Mouse (Mus musculus) naive thymus-derived CD4-positive, alpha-beta T cell, adult 2 months (primary cell): ENCODE measurements around the gene Unc13a.
A peak's percentile ranks its signal among the peaks of the same experiment; 100 is the strongest.

Experiments used
- DNase-seq: peaks from one replicate; pipeline ENCODE4 v3.0.0-alpha.2; 2011; ENCODE audit warnings: low read depth

The Unc13a gene

DNA sequence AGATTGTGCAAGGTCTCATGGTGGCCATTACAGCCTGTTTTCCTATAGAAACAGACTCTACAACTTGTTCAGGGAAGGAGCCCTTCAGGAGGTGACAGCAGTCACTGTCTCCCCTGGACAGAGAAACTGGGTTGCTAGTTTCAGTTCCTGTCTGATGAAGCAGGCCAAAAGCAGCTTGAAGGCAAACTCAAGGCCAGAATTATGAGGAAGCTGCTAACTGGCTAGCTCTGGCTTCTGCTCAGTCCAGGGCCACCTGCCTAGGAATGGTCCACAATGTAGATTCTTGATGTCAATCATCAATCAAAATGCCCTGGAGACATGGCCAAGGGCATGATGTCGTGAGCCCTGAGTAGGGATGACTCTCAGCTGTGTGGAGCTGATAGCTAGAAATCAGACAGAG, 46.5 kb downstream of the Unc13a start:
- no peak for DNase-seq

DNA sequence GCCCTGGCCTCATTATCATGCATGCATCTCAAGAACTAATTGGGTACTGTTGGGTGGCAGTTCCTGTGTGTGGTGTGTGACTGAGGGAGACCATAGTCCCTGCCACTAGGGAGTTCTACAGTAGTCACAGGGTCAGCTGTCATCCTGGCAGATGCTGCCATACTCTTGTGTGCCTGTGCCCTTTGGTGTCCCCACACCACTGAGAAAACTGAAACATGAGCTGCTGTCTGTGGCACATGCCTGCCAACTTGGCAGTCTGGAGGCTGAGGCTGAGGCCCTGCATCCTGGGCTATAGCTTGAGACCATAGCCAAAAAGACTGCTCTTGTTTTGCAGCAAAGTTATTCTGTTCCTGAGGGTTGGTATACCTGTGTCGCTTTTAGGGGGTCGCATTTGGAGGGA, 51.8 kb downstream of the Unc13a start:
- no peak for DNase-seq

- no peak for DNase-seq
Measured at GRCm38 (mm10) chr8:71613418-71613817, 58.1 kb downstream of the Unc13a start.

GRCm38 (mm10) chr8:71612141-71612540, 59.4 kb downstream of the Unc13a start:
- no peak for DNase-seq

DNA sequence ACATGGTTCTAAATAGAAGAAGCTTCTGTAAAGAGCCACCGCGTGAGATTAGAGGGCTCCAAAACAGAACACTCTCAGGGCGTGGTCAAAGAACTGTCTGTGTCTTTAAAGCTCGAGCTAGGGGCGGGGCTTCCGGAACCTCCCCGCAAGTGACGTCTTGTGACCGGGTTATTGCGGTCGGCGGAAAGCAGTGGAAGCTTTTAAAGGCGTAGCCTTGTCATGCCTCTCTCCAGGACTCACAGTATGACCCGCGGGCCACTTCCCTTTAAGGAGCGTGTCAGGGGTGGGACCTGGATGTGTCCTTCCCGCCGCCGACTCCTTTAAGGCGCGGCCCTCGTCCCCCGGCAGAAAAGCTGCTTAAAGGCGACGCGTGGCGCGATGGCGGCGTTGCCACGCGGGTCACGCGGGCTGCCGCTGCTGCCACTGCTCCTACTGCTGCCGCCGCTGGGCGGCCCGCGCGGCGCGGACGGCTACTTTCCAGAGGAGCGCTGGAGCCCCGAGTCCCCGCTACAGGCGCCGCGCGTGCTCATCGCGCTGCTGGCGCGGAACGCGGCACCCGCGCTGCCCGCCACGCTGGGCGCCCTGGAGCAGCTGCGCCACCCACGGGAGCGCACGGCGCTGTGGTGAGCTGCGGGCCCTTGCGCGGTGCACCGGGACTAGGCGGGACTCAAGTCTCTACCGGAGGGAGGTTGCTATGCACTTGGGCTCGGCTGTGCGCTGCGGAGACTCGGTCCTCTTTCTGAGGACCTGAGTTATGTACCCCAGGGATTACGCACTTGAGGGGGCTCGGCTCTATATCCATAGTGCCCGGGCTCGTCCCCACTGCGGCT, 60.5 kb downstream of the Unc13a start, which contains the start of gene Colgalt1:
Colgalt1 (plus strand) TSS at position 177 of the 830 bp plus-strand sequence.
- peak; percentile 99 for DNase-seq

DNA sequence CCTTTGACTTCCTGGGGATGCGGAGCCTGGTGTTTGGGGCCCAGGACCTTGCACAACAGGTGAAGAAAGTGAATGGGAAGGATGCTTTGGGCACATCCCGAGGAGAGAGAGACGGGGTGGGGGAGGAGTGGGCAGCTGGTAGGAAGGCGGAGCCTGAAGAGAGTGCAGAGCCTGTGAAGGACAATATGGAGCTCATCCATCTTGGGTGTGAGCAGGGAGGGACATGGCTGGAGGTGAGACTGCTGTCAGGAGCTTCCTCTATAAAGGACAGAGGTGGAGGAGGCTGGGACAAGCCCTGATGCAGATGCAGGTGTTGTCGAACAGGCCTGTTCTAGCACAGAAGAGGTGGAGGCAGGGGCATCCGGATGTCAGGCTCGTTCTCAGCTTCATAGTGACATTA, 67.5 kb downstream of the Unc13a start:
- DNase-seq: no peak

DNA sequence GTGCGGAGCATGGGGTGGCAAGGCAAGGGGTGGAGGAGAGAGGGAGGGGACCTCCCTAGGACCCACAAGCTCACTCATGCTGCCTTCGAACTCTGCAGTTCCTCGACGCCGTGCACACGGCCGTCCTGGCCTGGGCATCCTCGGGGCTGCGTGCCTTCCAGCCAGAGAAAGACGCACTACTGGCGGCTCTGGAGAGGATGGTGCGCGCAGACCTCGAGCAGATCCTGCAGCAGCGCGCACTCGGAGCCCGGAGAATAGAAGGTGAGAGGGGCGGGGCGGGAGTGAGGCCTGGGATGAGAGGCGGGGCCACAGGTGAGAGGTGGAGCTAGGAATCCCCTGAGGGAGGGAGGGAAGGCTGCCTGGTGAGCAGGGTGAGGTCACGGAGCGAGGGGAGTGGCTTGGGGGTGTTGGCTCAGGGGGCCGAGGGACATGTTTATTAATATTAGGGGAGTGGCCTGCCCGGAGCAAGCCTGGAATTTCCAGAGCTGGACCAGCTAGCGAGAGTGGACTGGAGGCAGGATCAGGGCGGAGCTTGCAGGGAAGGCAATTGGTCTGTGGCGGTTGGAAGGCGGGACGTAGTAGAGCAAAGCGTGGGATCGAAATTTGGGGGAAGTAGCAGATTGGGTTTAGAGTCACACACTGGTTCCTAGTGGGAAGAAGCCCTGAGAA, 68.8 kb downstream of the Unc13a start:
- no peak for DNase-seq

DNA sequence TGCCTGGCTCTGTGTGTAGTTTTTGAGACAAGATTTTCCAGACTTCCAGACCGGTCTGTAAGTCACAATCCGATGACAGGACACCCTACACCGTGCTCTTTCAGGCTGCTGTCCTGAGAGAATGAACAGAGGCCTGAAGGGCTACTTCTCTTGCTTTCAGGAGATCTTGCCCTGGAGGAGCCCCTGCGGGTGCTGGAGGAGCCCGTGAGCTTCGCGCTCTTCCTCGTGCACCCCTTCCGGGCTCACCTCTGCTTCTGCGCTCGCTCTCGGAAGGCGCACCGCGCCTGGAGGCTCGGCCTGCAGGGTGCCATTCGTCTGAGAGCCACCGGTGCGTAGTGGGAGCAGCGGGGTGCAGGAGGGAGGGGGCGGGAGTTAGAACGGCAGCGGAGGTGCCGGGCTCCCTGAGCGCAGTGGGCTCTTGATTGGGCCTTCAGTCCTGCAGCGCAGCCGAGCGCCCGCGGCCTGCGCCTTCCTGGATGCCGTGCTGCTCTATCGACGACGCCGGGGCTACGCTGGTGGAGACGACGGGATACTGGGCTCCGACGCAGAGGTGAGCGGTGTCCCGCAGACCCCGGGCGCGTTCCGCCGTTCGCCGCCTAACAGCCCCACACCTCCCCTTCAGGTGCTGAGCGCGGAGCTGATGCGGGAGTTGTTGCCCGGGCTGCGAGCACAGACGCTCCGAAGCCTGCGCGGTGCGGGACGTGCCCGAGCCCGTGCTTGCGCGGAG, 69.5 kb downstream of the Unc13a start:
- peak; percentile 55 for DNase-seq

DNA sequence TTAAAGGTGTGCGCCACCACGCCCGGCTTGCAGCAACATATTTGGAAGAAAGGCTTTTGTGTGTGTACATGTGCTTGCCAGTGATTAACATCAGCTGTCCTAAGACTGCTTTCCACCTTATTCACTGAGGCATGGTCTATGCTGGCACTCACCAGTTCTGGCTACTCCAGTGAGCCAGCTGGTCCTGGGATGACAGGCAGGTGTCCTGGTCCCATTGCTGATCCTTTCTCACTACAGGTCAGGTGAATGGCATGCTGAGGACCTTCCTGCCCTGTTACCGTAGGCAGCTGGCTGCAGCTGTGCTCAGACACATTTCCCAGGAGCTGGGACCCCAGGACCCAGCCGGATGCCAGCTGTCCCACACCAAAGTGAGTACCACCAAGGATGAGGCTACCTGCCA, 72.7 kb downstream of the Unc13a start:
- no peak for DNase-seq

GRCm38 (mm10) chr8:71598375-71598774, 73.2 kb downstream of the Unc13a start:
- DNase-seq: no peak

GRCm38 (mm10) chr8:71597451-71597850, 74.1 kb downstream of the Unc13a start, which contains the start of gene Fam129c:
Fam129c (plus strand) TSS chr8:71597648.
- DNase-seq: no peak

DNA sequence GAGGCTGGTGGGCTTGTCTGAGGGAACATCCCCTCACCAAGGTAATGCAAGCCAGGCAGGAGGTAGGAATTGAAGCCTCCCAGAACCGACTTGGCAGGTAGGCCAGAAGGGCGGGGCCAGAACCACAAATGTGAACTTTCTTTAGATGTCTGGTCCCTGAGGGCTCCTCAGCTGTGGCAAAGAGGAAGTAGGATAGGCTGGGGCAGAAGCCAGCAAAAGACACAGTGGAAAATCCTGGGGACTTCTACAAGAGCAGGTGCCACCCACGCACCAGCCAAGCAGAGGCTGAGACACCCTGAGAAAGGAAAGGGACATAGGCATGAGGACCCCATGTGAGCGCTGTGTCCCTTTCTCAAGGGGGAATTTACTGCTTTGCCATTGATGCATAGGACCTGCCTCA, 74.8 kb downstream of the Unc13a start:
- peak; percentile 42 for DNase-seq

DNA sequence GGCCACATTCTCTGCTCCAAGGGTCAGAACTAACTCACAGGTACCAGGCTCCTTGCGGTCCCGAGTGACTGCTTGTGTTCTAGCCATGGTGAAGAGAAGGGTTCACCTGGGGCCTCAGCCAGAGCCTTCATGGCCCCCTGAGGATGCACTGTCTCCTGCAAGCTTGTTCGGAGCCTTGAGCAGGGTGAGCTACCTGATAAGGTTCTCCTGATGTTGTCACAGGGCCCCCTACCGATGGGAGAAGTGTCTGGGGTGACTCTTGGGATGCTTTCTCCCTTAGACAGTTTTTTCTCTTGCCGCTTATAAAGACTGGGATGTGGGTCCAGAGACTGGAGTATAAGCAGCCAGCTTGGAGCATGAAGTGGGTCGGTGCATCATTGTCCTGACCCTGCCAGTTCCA, 75.2 kb downstream of the Unc13a start:
- DNase-seq: no peak

- peak; percentile 92 for DNase-seq
Measured at GRCm38 (mm10) chr8:71595862-71596261, 75.7 kb downstream of the Unc13a start.

GRCm38 (mm10) chr8:71594324-71594722, 77.2 kb downstream of the Unc13a start:
- no peak for DNase-seq

DNA sequence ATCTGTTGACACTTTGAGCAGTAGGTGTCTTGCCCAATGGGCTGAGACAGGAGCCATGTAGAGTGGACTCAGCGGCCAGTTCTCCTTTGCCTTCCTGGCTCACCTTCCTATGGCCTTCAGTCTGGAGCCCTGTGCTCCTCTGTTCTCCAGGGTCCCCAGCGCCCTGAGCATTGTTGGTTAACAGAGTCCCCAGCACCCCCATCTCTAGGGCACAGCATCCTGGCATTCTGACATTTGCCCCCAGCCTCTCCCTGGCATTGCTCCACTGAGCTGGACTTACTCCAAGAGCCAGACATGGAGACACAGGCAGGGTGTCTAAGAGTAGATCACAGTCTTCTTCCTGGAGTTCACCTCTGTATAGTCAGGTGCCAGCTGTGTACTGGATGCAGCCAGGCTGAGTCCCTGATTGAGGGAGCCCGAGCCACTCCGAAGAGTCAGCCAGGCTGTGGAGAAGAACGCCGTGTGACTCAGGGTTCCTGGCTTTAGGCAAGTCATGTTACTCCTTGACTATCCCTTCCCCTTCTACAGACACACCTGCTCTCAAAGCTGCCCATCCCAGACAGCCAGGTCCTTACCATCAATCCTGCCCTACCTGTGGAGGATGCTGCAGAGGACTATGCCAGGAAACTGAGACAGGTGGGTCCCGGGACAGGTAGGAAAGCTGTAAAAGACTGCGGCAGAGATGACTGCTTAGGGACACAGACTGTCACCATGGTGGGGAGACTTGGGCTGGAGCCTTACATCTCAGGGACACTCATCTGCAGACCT, 77.8 kb downstream of the Unc13a start:
- no peak for DNase-seq

DNA sequence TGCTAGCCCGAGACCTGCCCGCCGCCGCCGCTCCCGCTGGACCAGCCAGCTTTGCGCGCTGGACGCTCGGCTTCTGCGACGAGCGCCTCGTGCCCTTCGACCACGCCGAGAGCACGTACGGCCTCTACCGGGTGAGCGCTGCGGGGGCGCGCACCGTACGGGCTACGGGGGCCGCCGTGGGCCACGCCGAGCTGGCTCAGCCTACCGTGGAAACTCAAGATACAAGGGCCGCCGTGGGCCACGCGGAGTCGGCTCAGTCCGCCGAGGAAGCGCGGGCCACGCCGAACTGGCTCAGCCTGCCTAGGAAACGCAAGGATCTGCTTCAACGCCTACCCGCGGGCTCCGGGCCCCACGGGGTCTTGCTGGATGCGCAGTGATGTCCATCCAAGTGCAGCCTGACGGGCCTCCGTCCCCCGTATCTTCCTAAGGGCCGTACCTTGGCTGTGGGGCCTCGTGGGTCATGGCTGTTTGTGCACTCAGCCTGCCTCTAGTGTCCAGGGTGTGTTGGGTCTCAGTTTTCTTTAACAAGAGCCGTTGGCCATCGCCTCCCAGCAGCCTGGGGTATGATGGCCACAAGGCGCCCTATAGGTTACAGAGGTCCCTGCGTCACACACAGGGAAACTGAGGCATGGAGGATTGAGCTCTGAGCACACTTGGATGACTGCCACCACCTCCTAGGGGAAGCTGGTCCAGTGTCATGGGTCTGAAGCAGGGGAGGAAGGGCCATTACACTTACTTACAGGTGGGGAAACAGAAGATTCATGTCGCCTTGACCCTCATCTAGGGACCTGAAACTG, 79.0 kb downstream of the Unc13a start:
- no peak for DNase-seq

DNA sequence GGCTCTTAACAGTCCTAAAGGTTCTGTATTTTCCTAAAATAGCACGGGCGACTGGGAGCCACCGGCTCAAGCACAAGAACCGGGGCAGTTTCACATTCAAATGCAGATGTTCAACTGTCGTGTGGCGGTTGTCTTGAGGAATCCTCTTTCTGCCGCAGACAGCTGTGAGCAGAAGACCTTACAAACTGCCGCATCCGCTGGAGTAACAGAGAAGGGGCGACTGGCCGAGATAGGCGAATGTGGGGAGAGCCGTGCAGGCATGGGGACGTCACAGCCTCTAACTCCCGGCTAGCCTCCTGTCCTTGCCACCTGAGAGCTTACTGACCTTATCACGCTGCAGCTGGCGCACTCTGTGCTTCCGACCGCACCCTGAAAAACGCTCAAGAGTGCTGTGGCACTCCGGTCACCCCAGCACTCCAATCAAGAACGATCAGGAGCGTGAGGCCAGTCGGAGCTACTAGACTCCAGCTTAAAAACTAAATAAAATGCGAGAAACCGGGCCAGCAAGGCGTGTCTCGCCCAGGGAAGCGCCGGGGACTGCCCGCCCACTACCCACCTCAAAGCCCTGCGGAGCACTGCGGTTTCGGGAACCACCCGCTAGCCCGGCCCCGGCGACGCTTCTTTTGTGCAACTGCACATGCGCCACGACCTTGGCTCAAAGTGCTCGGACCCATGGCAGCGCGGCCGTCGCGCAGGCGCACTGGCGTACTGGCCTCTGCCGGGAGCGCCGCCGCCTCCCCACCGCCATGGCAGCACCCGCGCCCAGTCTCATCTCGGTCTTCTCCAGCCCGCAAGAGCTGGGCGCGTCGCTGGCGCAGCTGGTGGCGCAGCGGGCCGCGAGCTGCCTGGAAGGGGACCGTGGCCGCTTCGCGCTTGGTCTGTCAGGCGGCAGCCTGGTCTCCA, 79.8 kb downstream of the Unc13a start, which contains the start of gene Pgls:
Pgls (plus strand) TSS at position 706 of the 903 bp plus-strand sequence.
- DNase-seq: peak; percentile 93

- no peak for DNase-seq
Measured at GRCm38 (mm10) chr8:71591017-71591416, 80.5 kb downstream of the Unc13a start.

DNA sequence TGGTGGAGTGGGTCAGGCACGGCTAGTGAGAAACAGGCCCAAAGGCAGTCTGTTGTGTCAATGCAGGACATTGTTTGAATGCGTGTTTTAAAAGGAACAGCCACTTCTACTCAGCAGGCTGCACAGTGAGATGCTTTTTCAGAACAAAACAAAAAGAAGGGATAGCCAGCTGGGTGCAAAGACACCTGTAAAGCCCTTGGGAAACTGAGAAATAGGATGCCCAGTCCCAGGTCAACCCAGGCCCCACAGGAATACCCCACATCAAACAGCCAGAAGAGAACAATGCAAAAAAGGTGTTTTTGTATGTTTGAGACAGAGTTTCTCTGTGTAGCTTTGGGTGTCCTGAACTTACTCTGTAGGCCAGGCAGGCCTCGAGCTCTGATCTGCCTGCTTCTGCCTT, 82.8 kb downstream of the Unc13a start:
- DNase-seq: no peak
